Comparison of ENCODE assay signal across 17 mouse cellular contexts in genomic region chr2:120097868-120098267, GRCm38 (mm10). TPM values are rescaled to one million over a fixed set of nuclear protein-coding genes. Genes with fewer than 3 reads are reported as not detected.
DNase-seq lines count a peak whose midpoint lies in the region; ATAC-seq lines count a peak whose summit lies in the region.
"Had no signal": no experiment of that assay in that cellular context is flagged by ENCODE, and none has a peak within 500 bp of the region (broad histone marks: within the 10 kb centered on the region; RNA-seq: fewer than 3 reads in every experiment).

No protein-coding gene starts in this region.

- no peak overlapping the region for H3K4me2 ChIP-seq in intestine, embryonic 15.5 days (replicated peaks)
- H3K4me2 ChIP-seq in intestine, embryonic 16.5 days (ENCODE audit: low read depth, low read length), result no peak overlapping the region
- H3K4me2 ChIP-seq in lung, embryonic 16.5 days (ENCODE audit: low read depth, low read length), result no peak overlapping the region
- H3K4me2 ChIP-seq in stomach, embryonic 16.5 days (ENCODE audit: low read depth, low read length), result no peak overlapping the region
- H3K4me2 ChIP-seq: embryonic facial prominence, embryonic 12.5 days; liver, embryonic 11.5 days; neural tube, embryonic 12.5 days had no signal

- H3K27ac ChIP-seq in intestine, embryonic 15.5 days, result 0 out of 2 replicates have a peak overlapping the region, but pooled peaks have one; percentile 9
- H3K27ac ChIP-seq in intestine, embryonic 16.5 days (ENCODE audit: low read length), result no peak overlapping the region
- peak overlapping the region; percentile 50; the same call in 1 of the 2 replicates for H3K27ac ChIP-seq in lung, embryonic 16.5 days (ENCODE audit: low read length)
- peak overlapping the region; percentile 78 for H3K27ac ChIP-seq in stomach, embryonic 16.5 days (ENCODE audit: low read length)
- H3K27ac ChIP-seq: embryonic facial prominence, embryonic 12.5 days; kidney, postnatal 0 days; neural tube, embryonic 12.5 days had no signal

- no peak overlapping the region for H3K9ac ChIP-seq in intestine, embryonic 15.5 days
- H3K9ac ChIP-seq in intestine, embryonic 16.5 days (ENCODE audit: low read depth, low read length), result no peak overlapping the region
- H3K9ac ChIP-seq in lung, embryonic 16.5 days (ENCODE audit: low read length), result no peak overlapping the region
- H3K9ac ChIP-seq in stomach, embryonic 16.5 days (ENCODE audit: low read length), result no peak overlapping the region
- H3K9ac ChIP-seq: embryonic facial prominence, embryonic 12.5 days; neural tube, embryonic 12.5 days had no signal

- H3K36me3 ChIP-seq in intestine, embryonic 15.5 days, result no peaks in the 10 kb centered on the region
- H3K36me3 ChIP-seq in intestine, embryonic 16.5 days (ENCODE audit: control insufficient read depth, insufficient read depth, low read length), result no peaks in the 10 kb centered on the region; the same call in 1 of the 2 replicates
- H3K36me3 ChIP-seq in lung, embryonic 16.5 days (ENCODE audit: control insufficient read depth, insufficient read depth, low read length), result no peaks in the 10 kb centered on the region
- H3K36me3 ChIP-seq in stomach, embryonic 16.5 days (ENCODE audit: control insufficient read depth, insufficient read depth, low read length), result no peaks in the 10 kb centered on the region
- H3K36me3 ChIP-seq: embryonic facial prominence, embryonic 12.5 days; neural tube, embryonic 12.5 days had no signal

- H3K4me3 ChIP-seq in intestine, embryonic 15.5 days (replicated peaks), result no peak overlapping the region
- H3K4me3 ChIP-seq in intestine, embryonic 16.5 days (ENCODE audit: low read length), result no peak overlapping the region
- H3K4me3 ChIP-seq in lung, embryonic 16.5 days (ENCODE audit: low read length), result no peak overlapping the region
- no peak overlapping the region for H3K4me3 ChIP-seq in stomach, embryonic 16.5 days (replicated peaks; ENCODE audit: low read length)
- H3K4me3 ChIP-seq: embryonic facial prominence, embryonic 12.5 days; neural tube, embryonic 12.5 days had no signal

- peak; percentile 69 for ATAC-seq in intestine, embryonic 15.5 days
- no peak for ATAC-seq in intestine, embryonic 16.5 days
- no peak for ATAC-seq in lung, embryonic 16.5 days (ENCODE audit: low read depth)
- ATAC-seq in stomach, embryonic 16.5 days (ENCODE audit: insufficient read depth, low FRiP score), result peak; percentile 67
- ATAC-seq: forebrain, embryonic 16.5 days had no signal

- no peaks in the 10 kb centered on the region for H3K27me3 ChIP-seq in intestine, embryonic 15.5 days (replicated peaks)
- no peaks in the 10 kb centered on the region for H3K27me3 ChIP-seq in intestine, embryonic 16.5 days (replicated peaks; ENCODE audit: control insufficient read depth, insufficient read depth, low read length)
- H3K27me3 ChIP-seq in lung, embryonic 16.5 days (ENCODE audit: control insufficient read depth, insufficient read depth, low read depth, low read length), result no peaks in the 10 kb centered on the region
- no peaks in the 10 kb centered on the region for H3K27me3 ChIP-seq in stomach, embryonic 16.5 days (ENCODE audit: control insufficient read depth, insufficient read depth, low read length)
- H3K27me3 ChIP-seq: embryonic facial prominence, embryonic 12.5 days; neural tube, embryonic 12.5 days had no signal

- H3K4me1 ChIP-seq in intestine, embryonic 15.5 days (replicated peaks), result peaks cover 10% of the 10 kb centered on the region
- 0 out of 2 replicates have a peak, but pooled peaks cover 5% of the 10 kb centered on the region for H3K4me1 ChIP-seq in intestine, embryonic 16.5 days (ENCODE audit: control insufficient read depth, insufficient read depth, low read length)
- peaks cover 33% of the 10 kb centered on the region for H3K4me1 ChIP-seq in lung, embryonic 16.5 days (replicated peaks; ENCODE audit: control insufficient read depth, insufficient read depth, low read length)
- H3K4me1 ChIP-seq in stomach, embryonic 16.5 days (ENCODE audit: control insufficient read depth, insufficient read depth, low read length), result peaks cover 28% of the 10 kb centered on the region
- H3K4me1 ChIP-seq: neural tube, embryonic 12.5 days had no signal

- 47% methylated on average over 8 of the region's 8 CpGs for WGBS in intestine, embryonic 15.5 days
- 56% methylated on average over 8 of the region's 8 CpGs for WGBS in intestine, embryonic 16.5 days
- WGBS in lung, embryonic 16.5 days, result 40% methylated on average over 8 of the region's 8 CpGs
- WGBS in stomach, embryonic 16.5 days, result 64% methylated on average over 8 of the region's 8 CpGs

- H3K9me3 ChIP-seq in intestine, embryonic 15.5 days, result no peaks in the 10 kb centered on the region
- no peaks in the 10 kb centered on the region for H3K9me3 ChIP-seq in intestine, embryonic 16.5 days (ENCODE audit: control insufficient read depth, low read length)
- H3K9me3 ChIP-seq in lung, embryonic 16.5 days (ENCODE audit: control insufficient read depth, low read length), result no peaks in the 10 kb centered on the region
- H3K9me3 ChIP-seq in stomach, embryonic 16.5 days (replicated peaks; ENCODE audit: control insufficient read depth, low read length), result no peaks in the 10 kb centered on the region
- H3K9me3 ChIP-seq: embryonic facial prominence, embryonic 12.5 days; neural tube, embryonic 12.5 days had no signal

- DNase-seq in urinary bladder, postnatal 14 days (ENCODE audit: low spot score), result peak; percentile 67
- DNase-seq in urinary bladder, adult 2 months (ENCODE audit: low spot score), result no peak
- DNase-seq in ovary, postnatal 10 days (ENCODE audit: low spot score), result no peak
- no peak for DNase-seq in thymus, postnatal 36 days
- DNase-seq: cerebellum, adult 9-10 months; midbrain, embryonic 14.5 days; right cerebral cortex, postnatal 4 days; thymus, postnatal 25 days had no signal

RNA-seq across cellular contexts. Expression of gene Ehd4, which starts 56.5 kb away (rescaled TPM):
- 50.0 and 50.1 TPM in 2 replicates for polyA plus RNA-seq in intestine, embryonic 15.5 days (2015; fragmentation: Nextera tagmentation; extraction: Ambion mirVana)
- 46.0 and 51.7 TPM in 2 replicates for polyA plus RNA-seq in intestine, embryonic 16.5 days (2015; fragmentation: Nextera tagmentation; extraction: Ambion mirVana)
- polyA plus RNA-seq in urinary bladder, adult 2 months (2012; rRNA removed), result 142 and 166 TPM in 2 replicates
- polyA plus RNA-seq in lung, embryonic 16.5 days (2015; fragmentation: Nextera tagmentation; extraction: Ambion mirVana), result 92.8 and 94.7 TPM in 2 replicates
- 46.5 and 55.0 TPM in 2 replicates for polyA plus RNA-seq in stomach, embryonic 16.5 days (2015; fragmentation: Nextera tagmentation; extraction: Ambion mirVana)

Comparison
In these comparisons a context has a peak if more than half of its experiments do, and no peak if none do; other contexts are left out.
1. ATAC-seq: peak in intestine, embryonic 15.5 days (single experiment) and stomach, embryonic 16.5 days (single experiment); none in intestine, embryonic 16.5 days (single experiment) and lung, embryonic 16.5 days (single experiment).